Mouse (Mus musculus): ENCODE measurements around the gene Vrk1. TPM values are rescaled to one million over a fixed set of nuclear protein-coding genes. Genes with fewer than 3 reads are reported as not detected.
A peak's percentile ranks its signal among the peaks of the same experiment; 100 is the strongest.

Vrk1 gene
- total and polyA plus RNA-seq, 3 experiments: 87.0 to 144 (median 101) TPM

GRCm38 (mm10) chr12:106001775-106002174, 8.3 kb upstream of the Vrk1 start:
- DNase-seq (ENCODE audit: low read depth, low spot score): no peak
- no peak overlapping the region for H3K4me3 ChIP-seq (ENCODE audit: control insufficient read depth in 1 of 2, insufficient read depth in 1 of 2, low read depth in 2 of 2, low read length in 2 of 2)
- H3K36me3 ChIP-seq (ENCODE audit: control insufficient read depth in 1 of 2, insufficient read depth in 2 of 2, low read length in 2 of 2): peaks cover 0 to 13% of the 10 kb centered on the region in 2 experiments; a peak in 2 of 4 replicates
- H3K4me1 ChIP-seq (ENCODE audit: control insufficient read depth in 1 of 2, insufficient read depth in 2 of 2, low read length in 2 of 2): peaks cover 9 to 25% of the 10 kb centered on the region in 2 experiments
- TF ChIP-seq MYB (IDR thresholded peaks at IDR 0.05; ENCODE audit: low read depth, low read length) (no peak), CHD1 (IDR thresholded peaks at IDR 0.05; ENCODE audit: low read depth, low read length) (no peak), ETS1 (IDR thresholded peaks at IDR 0.05; ENCODE audit: low read depth, low read length) (no peak), E2F4 (IDR thresholded peaks at IDR 0.05; ENCODE audit: borderline replicate concordance, low read depth, low read length) (no peak), ZMIZ1 (IDR thresholded peaks at IDR 0.05; ENCODE audit: low read depth, low read length) (no peak), POLR2AphosphoS5 (IDR thresholded peaks at IDR 0.05; ENCODE audit: borderline replicate concordance, low read depth, low read length) (no peak), SIN3A (IDR thresholded peaks at IDR 0.05; ENCODE audit: low read length) (no peak), GATA1 (IDR thresholded peaks at IDR 0.05; ENCODE audit: low read depth, low read length) (no peak)
- H3K27ac ChIP-seq (ENCODE audit: control insufficient read depth, low read depth, low read length): no peak overlapping the region
- no peaks in the 10 kb centered on the region for H3K79me2 ChIP-seq (ENCODE audit: control insufficient read depth, insufficient read depth, low read length, poor library complexity)
- H3K9me3 ChIP-seq (replicated peaks; ENCODE audit: insufficient read depth, low read length): no peaks in the 10 kb centered on the region
- no peak overlapping the region for H3K9ac ChIP-seq (ENCODE audit: control insufficient read depth, low read depth, low read length, poor library complexity, severe bottlenecking)
- no peaks in the 10 kb centered on the region for H3K27me3 ChIP-seq (ENCODE audit: control insufficient read depth in 1 of 2, insufficient read depth in 2 of 2, low read length in 2 of 2)

GRCm38 (mm10) chr12:106004719-106005118, 5.3 kb upstream of the Vrk1 start:
- DNase-seq (ENCODE audit: low read depth, low spot score): peak; percentile 66
- no peaks in the 10 kb centered on the region for H3K9me3 ChIP-seq (replicated peaks; ENCODE audit: insufficient read depth, low read length)
- no peak overlapping the region for H3K9ac ChIP-seq (ENCODE audit: control insufficient read depth, low read depth, low read length, poor library complexity, severe bottlenecking)
- H3K4me1 ChIP-seq (ENCODE audit: control insufficient read depth in 1 of 2, insufficient read depth in 2 of 2, low read length in 2 of 2): peaks cover 9 to 28% of the 10 kb centered on the region in 2 experiments
- H3K4me3 ChIP-seq (ENCODE audit: control insufficient read depth in 1 of 2, insufficient read depth in 1 of 2, low read depth in 2 of 2, low read length in 2 of 2): no peak overlapping the region
- H3K27ac ChIP-seq (ENCODE audit: control insufficient read depth, low read depth, low read length): no peak overlapping the region
- H3K27me3 ChIP-seq (ENCODE audit: control insufficient read depth in 1 of 2, insufficient read depth in 2 of 2, low read length in 2 of 2): no peaks in the 10 kb centered on the region
- no peak for TF ChIP-seq CHD2 (IDR thresholded peaks at IDR 0.05; ENCODE audit: low read length)
- TF ChIP-seq ETS1 (IDR thresholded peaks at IDR 0.05; ENCODE audit: low read depth, low read length): 0 out of 2 replicates have a peak, but pooled peaks have one; percentile 49
- TF ChIP-seq EP300 (IDR thresholded peaks at IDR 0.05; ENCODE audit: low read depth in 1 of 2, low read length in 2 of 2): peak; percentile 25 to 47; a peak in 2 of 4 replicates
- no peak for TF ChIP-seq GATA1 (IDR thresholded peaks at IDR 0.05; ENCODE audit: low read depth, low read length)
- peak; percentile 43; the same call in 1 of the 2 replicates for TF ChIP-seq TCF12 (IDR thresholded peaks at IDR 0.05; ENCODE audit: low read depth, low read length)
- TF ChIP-seq MXI1 (IDR thresholded peaks at IDR 0.05; ENCODE audit: low read depth, low read length): peak; percentile 46; the same call in 1 of the 2 replicates
- TF ChIP-seq USF1 (IDR thresholded peaks at IDR 0.05; ENCODE audit: low read depth, low read length): no peak
- TF ChIP-seq RCOR1 (IDR thresholded peaks at IDR 0.05; ENCODE audit: low read depth, low read length): peak; percentile 49; the same call in 1 of the 2 replicates
- TF ChIP-seq SIN3A (IDR thresholded peaks at IDR 0.05; ENCODE audit: low read length): peak; percentile 61; the same call in 1 of the 2 replicates
- no peak for TF ChIP-seq HCFC1 (IDR thresholded peaks at IDR 0.05; ENCODE audit: low read depth, low read length)
- TF ChIP-seq UBTF (IDR thresholded peaks at IDR 0.05; ENCODE audit: borderline replicate concordance, insufficient read depth, low read depth, low read length): no peak
- 0 out of 2 replicates have a peak, but pooled peaks have one; percentile 51 for TF ChIP-seq ELF1 (IDR thresholded peaks at IDR 0.05; ENCODE audit: low read depth, low read length)
- no peak for TF ChIP-seq CHD1 (IDR thresholded peaks at IDR 0.05; ENCODE audit: low read depth, low read length)
- no peaks in the 10 kb centered on the region for H3K79me2 ChIP-seq (ENCODE audit: control insufficient read depth, insufficient read depth, low read length, poor library complexity)
- peaks cover 0 to 18% of the 10 kb centered on the region in 2 experiments; a peak in 2 of 4 replicates for H3K36me3 ChIP-seq (ENCODE audit: control insufficient read depth in 1 of 2, insufficient read depth in 2 of 2, low read length in 2 of 2)
